Mouse (Mus musculus) cortical plate, adult 2 months (tissue): ENCODE results near the gene Ppp1r1a. TPM values are rescaled to one million over a fixed set of nuclear protein-coding genes. Genes with fewer than 3 reads are reported as not detected.

Source experiments
- H3K27ac ChIP-seq: fragments of 200-500 bp; 2 replicates; pipeline ENCODE4 v1.5.1; 2012; ENCODE audit warnings: low read length, control low read depth, inconsistent platforms; ENCODE audit not compliant: insufficient read depth
- H3K4me1 ChIP-seq: fragments of 200-500 bp; 2 replicates; pipeline ENCODE4 v1.6.1; 2011; ENCODE audit warnings: low read length; ENCODE audit not compliant: control insufficient read depth, insufficient read depth
- H3K4me3 ChIP-seq: fragments of 200-500 bp; 2 replicates; pipeline ENCODE4 v1.5.1; 2011; ENCODE audit warnings: mild to moderate bottlenecking, low read length, control low read depth; ENCODE audit not compliant: insufficient read depth
- CTCF ChIP-seq: fragments of 200-500 bp; IDR thresholded peaks from 2 replicates; pipeline ENCODE4 v1.5.1; 2011; ENCODE audit warnings: mild to moderate bottlenecking, control low read depth, low read length; ENCODE audit not compliant: insufficient read depth; ENCODE audit errors: extremely low read depth
- POLR2A ChIP-seq: fragments of 200-500 bp; IDR thresholded peaks from 2 replicates; pipeline ENCODE4 v1.6.1; 2011; ENCODE audit warnings: mild to moderate bottlenecking, low read length, control low read depth; ENCODE audit not compliant: insufficient read depth; ENCODE audit errors: extremely low read depth
- polyA plus RNA-seq: library from polyadenylated mRNA; depleted of rRNA; stranded (reverse); fragments of >200 nt; gene quantifications from 2 replicates; pipeline ENCODE4 v1.2.3, GENCODE M21; 2012

Ppp1r1a gene
- polyA plus RNA-seq, 1 experiment: 174 TPM

DNA sequence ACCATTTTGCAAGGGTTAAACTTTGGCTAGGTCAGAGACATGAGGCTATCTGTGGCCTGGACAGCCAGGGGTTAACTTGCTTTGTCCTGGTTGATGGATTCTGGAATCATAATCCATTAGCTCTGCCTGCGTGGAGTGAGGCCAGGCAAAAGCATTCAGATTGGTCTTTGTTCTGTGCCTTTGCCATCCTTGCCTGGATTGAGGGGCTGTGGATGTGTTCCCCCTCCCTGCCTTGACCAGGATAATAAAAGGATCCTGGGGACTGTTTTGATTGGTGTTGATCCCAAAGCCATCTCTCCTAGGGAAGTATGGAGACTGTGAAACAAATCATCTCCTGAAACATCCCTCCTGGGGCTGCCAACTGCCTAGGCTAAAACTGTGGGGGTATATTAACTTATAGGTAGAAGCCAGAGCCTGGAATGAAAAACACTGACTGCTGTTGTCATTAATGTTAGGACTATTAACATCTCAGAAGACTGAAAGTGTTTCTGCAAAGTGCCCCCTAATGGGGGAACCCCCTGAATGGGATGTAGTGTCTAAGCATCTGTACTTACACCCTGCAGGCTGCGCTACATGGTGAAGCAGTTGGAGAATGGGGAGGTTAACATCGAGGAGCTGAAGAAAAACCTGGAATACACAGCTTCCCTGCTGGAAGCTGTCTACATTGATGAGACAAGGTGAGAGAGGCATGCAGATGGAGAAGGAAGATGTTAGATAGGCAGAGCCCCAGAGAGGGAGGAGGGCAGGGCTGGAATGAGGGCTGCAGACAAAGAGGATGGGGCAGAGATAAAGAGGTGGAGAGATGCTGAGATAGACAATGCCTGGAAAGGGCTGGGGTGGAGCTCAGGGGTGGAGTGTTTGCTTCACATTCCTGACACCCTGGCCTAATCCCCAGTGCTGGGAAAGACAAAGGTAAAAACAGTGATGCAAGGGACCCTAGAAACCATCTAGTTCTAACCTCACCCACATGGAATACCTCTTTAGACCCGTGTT, 18.1 kb downstream of the Ppp1r1a start:
- Histone ChIP-seq H3K4me3 (no peak overlapping the region), H3K27ac (no peak overlapping the region), H3K4me1 (peaks cover 13% of the 10 kb centered on the region)
- TF ChIP-seq POLR2A (no peak), CTCF (no peak)

DNA sequence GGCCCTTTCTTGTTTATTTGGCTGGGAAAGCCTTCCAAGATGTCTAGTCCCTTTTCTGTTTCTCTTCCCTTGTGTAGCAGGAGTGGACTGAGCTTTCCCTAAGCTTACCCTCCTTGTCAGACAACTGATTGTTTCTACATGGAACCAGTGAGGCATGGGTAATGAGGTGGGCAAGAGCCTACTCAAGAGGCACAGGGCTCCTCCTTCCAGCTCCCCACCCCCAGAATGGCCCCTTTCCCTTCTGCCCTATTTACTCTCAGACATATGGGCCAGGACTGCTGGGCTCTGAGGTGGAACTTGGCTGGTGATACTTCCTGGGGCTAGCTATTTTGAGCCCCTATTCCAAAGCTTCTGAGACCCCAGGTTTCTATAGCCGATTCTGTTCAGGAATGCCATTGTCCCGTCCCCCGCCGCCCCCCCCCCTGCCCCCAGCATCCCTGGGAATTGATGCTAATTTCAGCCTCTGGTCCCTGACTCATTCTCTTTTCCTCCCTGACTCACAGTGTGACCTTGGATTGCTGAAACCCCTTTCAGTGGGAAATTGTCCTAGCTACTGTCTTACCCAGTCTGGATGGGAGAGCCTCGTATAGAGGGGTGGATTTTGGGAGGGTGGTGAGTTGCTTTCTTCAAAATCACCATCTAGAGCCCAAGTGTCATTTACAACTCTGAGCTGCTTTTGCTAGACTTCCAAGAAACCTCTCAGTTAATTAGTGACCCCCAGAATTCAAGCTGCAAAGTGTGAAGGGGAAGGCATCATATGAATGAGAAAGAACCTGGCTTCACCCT, 19.0 kb downstream of the Ppp1r1a start:
- Histone ChIP-seq H3K27ac (no peak overlapping the region), H3K4me1 (peaks cover 10% of the 10 kb centered on the region)

DNA sequence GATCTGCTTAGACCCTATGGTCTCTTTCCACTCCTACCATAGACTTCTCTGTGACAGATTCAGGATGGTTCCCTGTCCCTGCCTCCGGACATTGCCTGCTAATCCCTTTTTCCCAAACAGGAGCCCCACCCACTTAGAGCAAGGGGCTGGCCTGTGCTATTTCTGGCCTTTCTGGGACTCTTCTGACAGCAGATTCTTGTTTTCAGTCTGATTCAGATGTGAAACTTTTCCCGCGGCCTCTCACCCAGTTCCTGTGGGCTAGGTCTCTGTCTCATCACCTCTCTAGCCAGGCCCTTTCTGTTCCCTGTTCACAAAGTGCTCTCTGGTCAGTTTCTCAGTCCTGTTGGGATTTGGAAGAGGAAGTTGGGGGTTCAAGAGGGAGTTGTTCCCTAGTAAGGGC, 22.9 kb downstream of the Ppp1r1a start:
- no peak overlapping the region for H3K4me3 ChIP-seq
- TF ChIP-seq CTCF (no peak), POLR2A (no peak)
- H3K27ac ChIP-seq: no peak overlapping the region
- H3K4me1 ChIP-seq: peaks cover 8% of the 10 kb centered on the region

More for the DNA sequence above, 19.0 kb downstream of the Ppp1r1a start:
- no peak overlapping the region for H3K4me3 ChIP-seq
- TF ChIP-seq CTCF: no peak
- no peak for TF ChIP-seq POLR2A

DNA sequence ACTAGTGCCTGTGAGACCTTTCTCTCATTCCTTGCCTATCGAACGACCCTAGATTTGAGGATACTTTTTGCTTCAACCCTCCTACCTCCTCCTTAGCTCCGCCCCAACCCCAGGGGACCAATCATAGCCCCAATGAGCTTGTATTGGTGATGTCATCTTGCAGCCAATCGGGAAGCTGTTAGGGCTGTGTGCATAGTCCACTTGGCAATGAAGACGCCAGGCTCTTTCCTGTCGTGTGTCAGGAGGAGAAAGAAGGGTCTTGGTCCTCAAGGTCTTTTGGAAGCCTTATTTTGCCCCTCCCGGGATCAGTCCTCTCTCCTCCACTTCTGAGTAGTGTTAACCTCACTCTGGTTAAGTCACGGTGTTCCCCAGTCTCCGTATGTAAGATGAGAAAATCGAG, 23.7 kb downstream of the Ppp1r1a start:
- TF ChIP-seq CTCF (no peak), POLR2A (peak; percentile 95)
- peak overlapping the region; percentile 16; the same call in 1 of the 2 replicates for H3K4me3 ChIP-seq
- H3K4me1 ChIP-seq: peaks cover 8% of the 10 kb centered on the region; the same call in 1 of the 2 replicates
- H3K27ac ChIP-seq: no peak overlapping the region

DNA sequence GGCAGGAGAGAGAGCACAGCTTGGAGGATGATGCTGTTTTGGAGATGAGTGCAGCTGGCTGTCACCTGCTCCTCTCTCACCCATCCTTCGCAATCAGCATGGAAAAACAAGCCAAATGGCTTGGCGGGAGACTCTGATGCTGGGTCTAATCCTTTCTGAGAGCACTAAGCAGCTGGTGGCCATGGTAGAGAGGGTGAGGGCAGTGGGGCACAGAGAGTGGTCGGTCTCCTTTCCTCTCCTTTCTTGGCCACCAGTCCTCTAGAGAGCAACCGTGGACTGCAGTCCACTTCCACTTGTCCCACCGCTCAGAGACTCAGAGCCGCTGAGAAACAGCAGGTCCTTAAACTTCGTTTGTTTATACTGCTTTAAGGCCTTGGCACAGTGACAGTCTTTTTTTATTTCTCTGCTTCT, 24.2 kb downstream of the Ppp1r1a start:
- TF ChIP-seq POLR2A (no peak), CTCF (no peak)
- no peak overlapping the region for H3K4me3 ChIP-seq
- H3K27ac ChIP-seq: no peak overlapping the region
- peaks cover 8% of the 10 kb centered on the region; the same call in 1 of the 2 replicates for H3K4me1 ChIP-seq

DNA sequence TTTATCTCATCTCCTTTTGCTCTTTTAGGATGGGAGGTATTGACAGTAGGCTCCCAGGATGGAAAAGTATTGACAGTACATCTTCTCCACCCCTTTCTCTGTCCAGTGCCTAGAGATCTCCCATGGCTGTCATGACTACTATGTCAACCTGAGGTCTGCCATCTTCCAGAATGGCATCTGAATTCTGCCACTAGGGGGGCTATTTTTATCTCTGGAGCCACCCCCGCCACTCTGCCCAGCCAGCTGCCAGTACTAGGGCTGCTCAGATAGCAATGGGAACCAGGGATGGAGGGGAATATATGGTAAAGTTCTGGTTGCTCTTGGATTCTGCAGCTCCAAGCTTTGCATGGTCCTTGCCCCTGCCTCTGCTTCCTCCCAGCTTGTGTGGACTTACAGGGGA, 26.2 kb downstream of the Ppp1r1a start:
- Histone ChIP-seq H3K4me1 (peaks cover 10% of the 10 kb centered on the region; the same call in 1 of the 2 replicates), H3K27ac (no peak overlapping the region), H3K4me3 (no peak overlapping the region)
- TF ChIP-seq POLR2A (no peak), CTCF (no peak)

DNA sequence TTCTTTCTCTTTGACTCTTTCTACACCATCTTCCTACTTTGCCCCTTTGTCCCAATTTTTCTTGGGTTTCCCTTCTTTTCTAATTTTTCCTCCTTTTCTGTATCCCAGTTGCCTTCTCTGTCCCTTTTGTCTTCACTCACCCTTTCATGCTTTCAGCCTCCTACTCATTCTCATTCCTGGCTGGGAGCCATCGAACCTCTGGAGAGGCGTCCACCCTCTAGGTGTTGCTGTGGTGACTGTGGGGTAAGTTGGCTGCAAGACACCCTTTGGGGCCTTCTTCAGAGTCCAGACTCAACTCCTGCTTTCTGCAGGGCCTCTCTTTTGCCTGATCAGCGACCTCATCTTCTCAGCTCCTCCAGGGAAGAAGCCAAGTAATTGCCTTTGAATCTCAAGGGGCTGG, 28.5 kb downstream of the Ppp1r1a start:
- no peak overlapping the region for H3K27ac ChIP-seq
- peaks cover 12% of the 10 kb centered on the region; the same call in 1 of the 2 replicates for H3K4me1 ChIP-seq
- TF ChIP-seq POLR2A (no peak), CTCF (no peak)
- H3K4me3 ChIP-seq: no peak overlapping the region

DNA sequence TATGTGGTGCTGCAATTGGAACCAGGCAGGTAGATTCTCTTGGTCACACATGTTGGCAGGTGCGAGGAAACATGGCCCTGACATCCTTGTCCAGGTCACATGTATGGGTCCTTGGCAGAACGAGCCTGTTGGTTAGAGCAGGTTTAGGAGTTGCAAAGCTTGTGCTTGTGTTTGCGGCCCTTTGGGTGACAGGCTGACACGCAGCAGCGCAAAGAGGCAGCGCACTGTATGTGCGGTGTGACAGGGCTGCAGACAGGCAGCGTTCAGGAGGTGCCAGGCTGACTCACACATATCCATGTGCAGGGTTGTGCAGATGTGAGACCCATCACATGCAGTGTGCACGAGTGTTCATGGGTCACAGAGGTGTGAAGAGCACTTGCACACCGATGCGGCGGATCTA, 34.1 kb downstream of the Ppp1r1a start:
- no peak for TF ChIP-seq POLR2A
- H3K27ac ChIP-seq: 0 out of 2 replicates have a peak overlapping the region, but pooled peaks have one; percentile 5
- H3K4me1 ChIP-seq: peaks cover 4% of the 10 kb centered on the region; the same call in 1 of the 2 replicates
- H3K4me3 ChIP-seq: peak overlapping the region; percentile 72

DNA sequence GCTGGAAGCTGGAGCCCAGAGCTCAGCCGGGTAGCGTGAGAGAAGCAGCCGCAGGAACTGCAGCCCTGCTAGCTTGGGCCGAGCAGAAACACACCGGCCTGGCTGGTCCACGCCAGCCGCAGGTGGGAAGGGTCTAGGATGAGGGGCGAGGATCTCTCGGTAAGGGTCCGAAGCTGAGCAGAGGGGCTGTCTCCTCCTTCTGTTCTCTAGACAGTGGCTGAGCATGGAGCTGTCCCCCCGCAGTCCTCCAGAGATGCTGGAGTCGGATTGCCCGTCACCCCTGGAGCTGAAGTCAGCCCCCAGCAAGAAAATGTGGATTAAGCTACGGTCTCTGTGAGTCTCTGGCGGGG, 34.6 kb downstream of the Ppp1r1a start:
- peak overlapping the region; percentile 92 for H3K27ac ChIP-seq
- H3K4me1 ChIP-seq: peaks cover 4% of the 10 kb centered on the region; the same call in 1 of the 2 replicates
- H3K4me3 ChIP-seq: peak overlapping the region; percentile 72
- no peak for TF ChIP-seq POLR2A
- TF ChIP-seq CTCF: no peak
